Mouse (Mus musculus): ENCODE data around the gene Syt15. TPM values are rescaled to one million over a fixed set of nuclear protein-coding genes. Genes with fewer than 3 reads are reported as not detected.

The Syt15 gene
- under 1 TPM; 0.27 to 0.42 TPM for total RNA-seq (2021)

GRCm38 (mm10) chr14:34219295-34219694, at the start of gene Syt15:
Gene Syt15 (plus strand): TSS chr14:34219595.
- intact Hi-C loops (cut with DNase I) = no loop called here

DNA sequence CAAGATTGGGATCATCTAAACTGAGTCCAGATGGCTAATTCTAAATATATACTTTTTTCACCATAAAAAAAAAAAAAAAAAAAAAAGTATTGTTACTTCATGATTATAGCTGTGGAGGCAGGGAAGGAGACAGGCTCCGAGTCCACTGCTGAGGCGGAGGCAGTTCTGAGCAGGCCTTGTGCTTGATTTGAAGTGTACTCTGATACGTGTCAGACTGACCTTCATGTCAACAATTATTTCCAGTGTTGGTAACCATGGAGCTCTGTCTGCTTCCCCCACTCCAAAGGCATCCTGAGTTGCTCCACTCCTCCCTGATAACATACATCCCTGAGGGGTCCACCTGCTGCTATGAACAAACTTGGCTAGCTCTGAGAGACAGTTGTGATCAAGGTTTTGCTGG, 48.3 kb upstream of the Syt15 start:
- intact Hi-C loops (cut with DNase I) = no loop called here
- DNase-seq (ENCODE audit: low spot score in 2 of 2) = no peak

More at GRCm38 (mm10) chr14:34219295-34219694, at the start of gene Syt15:
- no peak for DNase-seq (ENCODE audit: low spot score in 2 of 2)

DNA sequence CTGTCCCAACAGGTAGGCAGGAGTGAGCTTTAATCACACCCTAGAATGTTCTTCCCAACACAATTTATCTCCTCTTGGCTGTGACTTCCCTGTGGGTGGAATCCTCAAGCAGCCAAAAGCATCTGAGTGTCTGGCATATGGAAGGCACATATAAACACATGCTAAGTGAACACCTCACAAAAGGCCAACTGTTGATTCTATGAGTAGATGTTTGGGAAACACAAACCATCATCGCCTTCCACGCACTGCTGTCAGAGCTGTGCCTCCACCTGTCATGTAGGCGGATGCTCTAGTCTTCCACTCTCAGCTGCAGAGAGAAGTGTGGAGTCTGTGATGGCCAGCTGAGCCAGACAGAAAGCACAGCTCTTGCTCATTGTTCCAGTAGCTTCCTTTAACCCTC, 40.0 kb upstream of the Syt15 start:
- intact Hi-C loops (cut with DNase I) = no loop called here
- DNase-seq (ENCODE audit: low spot score in 2 of 2) = peak; percentile 71 to 78

DNA sequence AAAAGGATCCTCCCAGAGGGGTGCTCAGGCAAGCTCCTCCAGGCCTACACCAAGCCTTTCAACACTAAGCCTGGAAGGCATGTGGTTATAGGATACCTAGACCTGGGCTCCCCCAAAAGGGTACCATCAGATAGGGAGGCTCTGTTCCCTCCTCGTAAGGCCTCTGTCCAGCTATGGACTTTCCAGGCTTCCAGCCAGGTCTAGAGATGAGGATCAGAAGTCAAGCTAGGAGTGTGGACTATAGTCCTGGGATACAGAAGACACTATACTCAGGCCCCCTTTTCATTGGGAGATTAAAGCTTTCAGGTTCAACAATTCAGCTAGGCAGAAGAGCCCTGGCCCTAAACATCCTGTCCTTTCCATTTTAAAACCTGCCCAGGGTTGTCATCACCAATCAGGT, 36.3 kb upstream of the Syt15 start:
- no peak for DNase-seq (ENCODE audit: low spot score in 2 of 2)
- intact Hi-C loops (cut with DNase I) = no loop called here

DNA sequence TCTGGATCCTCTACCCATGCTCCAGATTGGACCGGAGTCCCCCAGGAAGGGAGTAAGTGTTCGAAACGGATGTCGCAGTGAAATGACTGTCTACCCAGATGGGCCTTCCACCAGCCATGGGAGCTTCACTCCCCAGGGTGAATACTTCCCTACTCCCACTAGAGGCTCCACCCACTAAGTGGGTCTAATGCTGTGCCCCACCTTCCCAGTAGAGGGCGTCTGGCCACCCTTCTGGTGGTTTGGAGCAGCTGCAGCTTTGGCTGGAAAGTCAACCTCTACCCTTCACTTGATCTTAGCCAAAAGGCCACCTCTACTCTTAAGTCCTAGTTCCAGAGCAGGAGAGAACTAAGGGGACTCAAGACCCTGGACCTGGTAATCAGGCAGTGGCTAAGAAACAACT, 30.8 kb upstream of the Syt15 start:
- no peak for DNase-seq (ENCODE audit: low spot score in 2 of 2)
- intact Hi-C loops (cut with DNase I) = no loop called here

- intact Hi-C loops (cut with DNase I) = no loop called here
- DNase-seq (ENCODE audit: low spot score in 2 of 2) = no peak
Measured at GRCm38 (mm10) chr14:34190361-34190760, 29.0 kb upstream of the Syt15 start.

DNA sequence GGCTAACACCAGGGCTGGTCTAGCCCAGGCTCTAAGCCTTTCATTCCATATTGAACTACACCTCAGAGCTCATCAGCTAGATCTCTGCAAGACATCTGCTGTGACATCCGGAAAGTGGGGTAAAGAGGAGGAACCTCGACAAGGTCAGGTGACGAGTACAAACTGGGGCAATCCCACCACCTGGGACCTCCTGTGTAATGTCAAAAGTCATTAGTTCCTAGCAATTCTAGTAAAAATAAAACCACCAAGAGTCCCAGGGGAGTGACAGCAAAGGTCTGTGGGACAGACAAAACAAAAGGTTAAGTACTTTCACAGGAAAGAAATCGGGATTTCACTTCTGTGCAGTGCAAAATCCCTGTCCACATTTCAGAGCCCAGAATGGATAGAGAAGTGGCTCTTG, 25.5 kb upstream of the Syt15 start:
- intact Hi-C loops (cut with DNase I) = no loop called here
- DNase-seq (ENCODE audit: low spot score in 2 of 2) = no peak

DNA sequence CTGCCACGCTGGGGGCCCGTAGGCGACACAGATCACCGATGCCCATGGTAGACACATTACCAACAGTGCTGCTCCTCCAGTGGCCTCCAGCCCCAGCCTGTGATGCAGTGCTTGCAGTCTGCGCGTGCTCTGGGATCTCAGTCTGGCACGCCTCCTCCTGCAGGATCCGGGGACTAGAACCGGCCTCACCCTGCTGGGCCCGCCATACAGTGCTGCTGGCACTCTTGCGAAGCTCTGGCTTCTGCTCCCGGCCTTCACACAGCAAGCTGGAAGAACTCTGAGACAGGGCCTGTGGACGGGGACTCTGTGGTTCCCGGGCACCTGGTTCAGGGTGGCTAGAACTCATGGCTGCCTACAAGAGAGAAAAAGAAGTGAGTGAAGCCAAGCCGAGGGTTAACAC, 23.9 kb upstream of the Syt15 start:
- no peak for DNase-seq (ENCODE audit: low spot score in 2 of 2)
- intact Hi-C loops (cut with DNase I) = no loop called here

DNA sequence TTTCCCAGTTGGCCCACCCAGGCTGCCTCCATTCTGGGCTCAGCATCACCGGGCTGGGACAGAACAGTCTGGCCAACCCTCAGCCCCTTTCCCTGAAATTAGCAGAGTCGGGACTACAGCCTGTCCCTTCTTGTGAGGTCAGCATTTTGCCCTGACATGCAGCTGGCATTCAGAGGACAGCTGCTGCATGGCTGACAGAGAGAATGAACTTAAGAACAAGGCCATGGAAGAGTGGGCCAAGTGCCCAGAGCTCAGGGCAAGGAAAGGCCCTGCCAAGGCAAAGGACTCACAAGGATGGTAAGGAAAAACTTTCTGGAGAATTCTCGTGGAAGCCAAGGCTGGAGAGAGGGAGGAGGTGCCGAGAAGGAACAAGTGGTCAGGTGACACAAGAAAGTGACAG, 22.7 kb upstream of the Syt15 start:
- DNase-seq (ENCODE audit: low spot score in 2 of 2) = no peak
- intact Hi-C loops (cut with DNase I) = no loop called here

GRCm38 (mm10) chr14:34200738-34201230, 18.6 kb upstream of the Syt15 start:
- peak in 1 of 2 experiments; percentile 14 for DNase-seq (ENCODE audit: low spot score in 2 of 2)
- intact Hi-C loops (cut with DNase I) = no loop called here

DNA sequence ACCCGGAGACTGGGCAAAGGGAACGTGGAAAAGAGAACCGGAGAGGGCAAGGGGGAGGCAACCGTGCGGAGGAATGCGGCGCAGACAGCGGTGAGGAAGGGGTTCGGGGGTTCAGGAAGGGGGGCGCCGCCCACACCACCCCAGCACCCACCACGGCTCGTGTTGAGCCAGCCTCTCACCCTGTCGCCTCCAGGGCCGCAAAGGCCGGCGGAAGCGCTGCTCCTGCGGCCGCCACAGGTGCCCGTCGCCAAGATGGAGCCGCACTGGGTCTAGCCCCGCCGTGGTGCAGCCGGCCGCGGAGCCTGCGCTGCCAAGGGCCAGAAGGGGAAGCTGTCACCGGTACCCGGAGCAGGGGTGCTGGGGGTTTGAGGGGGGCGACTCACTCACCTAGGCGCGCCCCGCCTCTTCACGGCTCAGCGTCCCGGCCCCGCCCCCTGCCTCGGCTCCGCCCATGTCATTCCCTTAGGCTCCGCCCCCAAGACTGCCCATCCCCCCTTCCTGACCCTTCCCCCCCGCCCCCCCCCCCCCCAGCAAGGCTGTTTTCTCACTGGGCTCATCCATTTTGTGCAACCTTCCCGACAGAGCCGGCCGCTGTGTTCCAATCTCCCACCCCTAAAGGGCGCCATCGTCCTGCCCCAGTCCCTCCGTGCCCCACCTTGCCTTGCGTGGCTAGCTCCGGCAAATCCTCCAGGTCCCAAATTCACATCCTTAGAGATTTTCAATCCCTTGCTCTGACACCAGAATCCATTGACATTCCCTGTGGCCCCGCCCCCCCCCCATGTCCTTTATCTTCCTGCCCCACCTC, 18.0 kb upstream of the Syt15 start, which contains the start of gene Gprin2:
Gprin2 (minus strand) TSS at position 423 of the 805 bp plus-strand sequence.
- DNase-seq (ENCODE audit: low spot score in 2 of 2) = no peak

GRCm38 (mm10) chr14:34207996-34208395, 11.4 kb upstream of the Syt15 start:
- DNase-seq (ENCODE audit: low spot score in 2 of 2) = no peak
- intact Hi-C loops (cut with DNase I) = loop anchor here (2.0 kb wide), 1 partner anchor 127 kb away; no protein-coding TSS in a partner anchor

More for the DNA sequence above, 18.0 kb upstream of the Syt15 start, which contains the start of gene Gprin2:
- intact Hi-C loops (cut with DNase I) = no loop called here

- intact Hi-C loops (cut with DNase I) = loop anchor here (2.0 kb wide), 1 partner anchor 128 kb away; no protein-coding TSS in a partner anchor
- no peak for DNase-seq (ENCODE audit: low spot score in 2 of 2)
Measured at GRCm38 (mm10) chr14:34208651-34209050, 10.7 kb upstream of the Syt15 start.

DNA sequence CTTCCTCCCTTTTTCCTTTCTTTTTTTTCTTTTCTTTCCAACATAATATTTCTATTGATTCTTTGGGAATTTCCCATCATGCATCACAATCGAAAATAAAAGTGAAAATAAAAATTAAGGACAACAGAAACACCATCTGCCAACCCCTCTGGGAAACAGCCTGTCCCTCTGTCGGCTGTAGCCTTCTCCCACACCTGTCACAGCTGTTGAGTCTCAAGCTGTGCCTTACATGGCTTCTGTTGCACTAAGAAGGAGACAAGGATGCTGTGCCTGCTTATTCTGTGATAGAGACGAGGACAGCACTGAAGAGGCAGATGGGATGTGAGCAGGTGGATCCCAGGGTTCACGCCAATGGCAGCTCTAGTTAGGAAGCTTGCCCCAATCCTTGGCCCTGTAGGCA, 10.3 kb upstream of the Syt15 start:
- intact Hi-C loops (cut with DNase I) = loop anchor here (2.0 kb wide), 1 partner anchor 128 kb away; no protein-coding TSS in a partner anchor
- no peak for DNase-seq (ENCODE audit: low spot score in 2 of 2)

DNA sequence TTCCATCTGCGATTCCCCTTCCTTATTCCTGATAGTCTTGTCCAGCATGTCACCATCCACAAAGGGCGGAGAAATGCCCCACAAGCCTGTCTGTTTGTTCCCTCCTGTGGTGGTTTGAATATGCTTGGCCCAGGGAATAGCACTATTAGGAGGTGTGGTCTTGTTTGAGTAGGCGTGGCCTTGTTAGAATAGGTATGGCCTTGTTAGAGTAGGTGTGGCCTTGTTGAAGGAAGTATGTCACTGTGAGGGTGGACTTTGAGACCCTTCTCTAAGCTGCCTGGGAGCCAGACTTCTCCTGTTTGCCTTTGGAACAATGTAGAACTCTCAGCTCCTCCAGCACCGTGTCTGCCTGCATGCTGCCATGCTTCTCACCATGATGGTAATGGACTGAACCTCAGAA, 9.5 kb upstream of the Syt15 start:
- intact Hi-C loops (cut with DNase I) = loop anchor here (2.0 kb wide), 1 partner anchor 129 kb away; no protein-coding TSS in a partner anchor
- DNase-seq (ENCODE audit: low spot score in 2 of 2) = no peak

GRCm38 (mm10) chr14:34215451-34216127, 3.8 kb upstream of the Syt15 start:
- intact Hi-C loops (cut with DNase I) = no loop called here
- no peak for DNase-seq (ENCODE audit: low spot score in 2 of 2)

- intact Hi-C loops (cut with DNase I) = no loop called here
Measured at GRCm38 (mm10) chr14:34219786-34220198, 397 bp downstream of the Syt15 start.

GRCm38 (mm10) chr14:34220426-34220825, 1.0 kb downstream of the Syt15 start:
- DNase-seq (ENCODE audit: low spot score in 2 of 2) = no peak
- intact Hi-C loops (cut with DNase I) = no loop called here

More at GRCm38 (mm10) chr14:34219786-34220198, 397 bp downstream of the Syt15 start:
- no peak for DNase-seq (ENCODE audit: low spot score in 2 of 2)

DNA sequence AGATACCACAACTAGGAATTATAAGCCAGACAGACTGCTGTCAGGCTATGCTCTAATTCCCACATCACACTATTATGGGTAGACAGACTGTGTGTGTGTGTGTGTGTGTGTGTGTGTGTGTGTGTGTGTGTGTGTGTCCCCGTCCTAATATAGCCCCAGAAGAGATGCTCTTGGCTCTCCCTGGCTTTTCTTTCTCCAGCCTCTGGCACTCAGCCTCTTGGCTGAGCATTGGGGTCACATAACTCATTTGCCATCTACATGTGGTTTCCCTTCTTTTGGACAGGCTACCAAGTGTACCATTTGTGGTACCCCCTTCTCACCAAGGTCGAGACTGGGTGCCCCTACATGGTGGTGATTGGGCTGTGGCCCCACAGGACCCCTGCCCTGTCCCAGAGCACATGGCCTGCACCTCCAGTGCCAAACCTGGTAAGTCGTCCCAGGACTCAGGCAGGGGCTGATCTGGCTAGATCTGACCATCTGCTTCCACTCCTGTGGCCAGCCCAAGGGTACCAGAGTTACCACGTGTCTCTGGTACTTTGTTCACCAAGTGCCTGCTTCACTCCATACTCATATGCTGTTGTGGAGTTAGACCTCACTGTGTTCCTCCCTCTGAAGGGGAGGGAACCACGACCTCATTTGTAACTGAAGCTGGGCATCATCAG, 2.2 kb downstream of the Syt15 start:
- intact Hi-C loops (cut with DNase I) = no loop called here
- no peak for DNase-seq (ENCODE audit: low spot score in 2 of 2)

GRCm38 (mm10) chr14:34223362-34223898, 4.0 kb downstream of the Syt15 start:
- DNase-seq (ENCODE audit: low spot score in 2 of 2) = no peak

More at GRCm38 (mm10) chr14:34223362-34223898, 4.0 kb downstream of the Syt15 start:
- intact Hi-C loops (cut with DNase I) = no loop called here

All from left cerebral cortex, postnatal 36 days (tissue).